In genomic region chr11:83941950-83942840, GRCm38 (mm10) we compare ENCODE assay signal across 8 mouse cellular contexts. TPM values are rescaled to one million over a fixed set of nuclear protein-coding genes. Genes with fewer than 3 reads are reported as not detected.
DNase-seq lines count a peak whose midpoint lies in the region; ATAC-seq and TF ChIP-seq lines count a peak whose summit lies in the region.

Ddx52 (plus strand) TSS chr11:83942062.

- peak within 1 kb of the TSS; percentile 68 for H3K9ac ChIP-seq in forebrain, embryonic 16.5 days (replicated peaks; ENCODE audit: low read depth, low read length)
- peak within 1 kb of the TSS; percentile 74 for H3K9ac ChIP-seq in lung, embryonic 14.5 days

- H3K4me3 ChIP-seq in G1E (ENCODE audit: low read depth, low read length) = peak within 1 kb of the TSS; percentile 86
- H3K4me3 ChIP-seq in forebrain, embryonic 16.5 days (replicated peaks; ENCODE audit: low read length) = peak within 1 kb of the TSS; percentile 59
- H3K4me3 ChIP-seq in layer of hippocampus, adult 2 months = peak within 1 kb of the TSS; percentile 96
- H3K4me3 ChIP-seq in lung, embryonic 14.5 days (ENCODE audit: low read depth, low read length) = peak within 1 kb of the TSS; percentile 62
- H3K4me3 ChIP-seq in olfactory bulb, adult 2 months (ENCODE audit: insufficient read depth, low read depth, low read length) = peak within 1 kb of the TSS; percentile 94
- H3K4me3 ChIP-seq in thymus, adult 2 months (ENCODE audit: control insufficient read depth, insufficient read depth, low read length) = peak within 1 kb of the TSS; percentile 99

- H3K36me3 ChIP-seq in G1E (replicated peaks) = peaks cover 40% of the 10 kb centered on the region
- peaks cover 20% of the 10 kb centered on the region for H3K36me3 ChIP-seq in forebrain, embryonic 16.5 days (ENCODE audit: control insufficient read depth, insufficient read depth)
- H3K36me3 ChIP-seq in lung, embryonic 14.5 days (ENCODE audit: insufficient read depth) = peaks cover 41% of the 10 kb centered on the region
- H3K36me3 ChIP-seq in thymus, adult 2 months (ENCODE audit: control insufficient read depth, insufficient read depth, low read length) = peaks cover 36% of the 10 kb centered on the region

- no peak for TF ChIP-seq CTCF in G1E (IDR thresholded peaks at IDR 0.05; ENCODE audit: low read depth, low read length)
- TF ChIP-seq CTCF in layer of hippocampus, adult 2 months (conservative IDR thresholded peaks at IDR 0.05) = no peak
- no peak for TF ChIP-seq CTCF in lung, embryonic 14.5 days (IDR thresholded peaks at IDR 0.05; ENCODE audit: low read depth)
- no peak for TF ChIP-seq CTCF in olfactory bulb, adult 2 months (IDR thresholded peaks at IDR 0.05; ENCODE audit: insufficient read depth, low read depth, low read length)
- TF ChIP-seq CTCF in thymus, adult 2 months (IDR thresholded peaks at IDR 0.05; ENCODE audit: borderline replicate concordance, control insufficient read depth, extremely low read depth, insufficient read depth, low read length, poor library complexity) = no peak

- peak; percentile 96 for ATAC-seq in G1E (ENCODE audit: extremely low read depth, insufficient number of reproducible peaks, low FRiP score, poor library complexity, severe bottlenecking)
- ATAC-seq in forebrain, embryonic 16.5 days = peak; percentile 100
- peak; percentile 97 for ATAC-seq in lung, embryonic 14.5 days (ENCODE audit: insufficient read depth)

- 1% methylated on average over 49 of the region's 49 CpGs for WGBS in forebrain, embryonic 16.5 days
- WGBS in lung, embryonic 14.5 days = under 1% methylated on average over 49 of the region's 49 CpGs
- WGBS in olfactory bulb, adult 2 months = 1% methylated on average over 49 of the region's 49 CpGs
- 1% methylated on average over 49 of the region's 49 CpGs for WGBS in thymus, adult 2 months

- DNase-seq in G1E (ENCODE audit: low spot score) = peak; percentile 88
- DNase-seq in cerebellum, adult 18-20 months = peak; percentile 89
- DNase-seq in heart, postnatal 36 days = peak; percentile 86 to 88
- DNase-seq in layer of hippocampus, adult 2 months (ENCODE audit: low spot score in 2 of 2) = peak; percentile 85 to 91
- peak; percentile 97 for DNase-seq in lung, embryonic 14.5 days
- peak; percentile 84 for DNase-seq in thymus, adult 2 months

- H3K4me2 ChIP-seq in forebrain, embryonic 16.5 days (ENCODE audit: low read length) = peak within 1 kb of the TSS; percentile 80
- H3K4me2 ChIP-seq in lung, embryonic 14.5 days = peak within 1 kb of the TSS; percentile 69

- intact Hi-C loops in heart, postnatal 36 days (cut with DNase I) = loop anchor here (2.0 kb wide), 1 partner anchor 21 kb away; no protein-coding TSS in a partner anchor

- peak within 1 kb of the TSS; percentile 73 for H3K27ac ChIP-seq in forebrain, embryonic 16.5 days (ENCODE audit: low read length)
- H3K27ac ChIP-seq in layer of hippocampus, adult 2 months = peak within 1 kb of the TSS; percentile 84
- peak within 1 kb of the TSS; percentile 69 for H3K27ac ChIP-seq in lung, embryonic 14.5 days (ENCODE audit: low read depth)
- no peak within 1 kb of the TSS; the same call in 1 of the 2 replicates for H3K27ac ChIP-seq in olfactory bulb, adult 2 months (ENCODE audit: insufficient read depth, low read depth, low read length)
- peak within 1 kb of the TSS; percentile 68; the same call in 1 of the 2 replicates for H3K27ac ChIP-seq in thymus, adult 2 months (ENCODE audit: control insufficient read depth, insufficient read depth, low read length)

- peaks cover 14% of the 10 kb centered on the region for H3K4me1 ChIP-seq in G1E (ENCODE audit: insufficient read depth, low read depth, low read length)
- H3K4me1 ChIP-seq in forebrain, embryonic 16.5 days (replicated peaks; ENCODE audit: control insufficient read depth, insufficient read depth, low read length) = peaks cover 8% of the 10 kb centered on the region
- H3K4me1 ChIP-seq in lung, embryonic 14.5 days (ENCODE audit: insufficient read depth) = no peaks in the 10 kb centered on the region
- H3K4me1 ChIP-seq in olfactory bulb, adult 2 months (ENCODE audit: control insufficient read depth, insufficient read depth, low read length) = no peaks in the 10 kb centered on the region
- 0 out of 2 replicates have a peak, but pooled peaks cover 4% of the 10 kb centered on the region for H3K4me1 ChIP-seq in thymus, adult 2 months (replicated peaks; ENCODE audit: control insufficient read depth, insufficient read depth, low read length)

- TF ChIP-seq POLR2A in olfactory bulb, adult 2 months (IDR thresholded peaks at IDR 0.05; ENCODE audit: insufficient read depth, low read depth, low read length) = peak; percentile 71
- peak; percentile 73 for TF ChIP-seq POLR2A in thymus, adult 2 months (IDR thresholded peaks at IDR 0.05; ENCODE audit: control insufficient read depth, extremely low read depth, insufficient read depth, low read length, poor library complexity)

- peaks cover 3% of the 10 kb centered on the region for H3K27me3 ChIP-seq in G1E (ENCODE audit: insufficient read depth, low read length)
- no peaks in the 10 kb centered on the region; the same call in 1 of the 2 replicates for H3K27me3 ChIP-seq in forebrain, embryonic 16.5 days (replicated peaks; ENCODE audit: control insufficient read depth, insufficient read depth, low read length)
- no peaks in the 10 kb centered on the region for H3K27me3 ChIP-seq in lung, embryonic 14.5 days (ENCODE audit: insufficient read depth, low read length)
- no peaks in the 10 kb centered on the region for H3K27me3 ChIP-seq in thymus, adult 2 months (ENCODE audit: control insufficient read depth, insufficient read depth, low read length)

- H3K9me3 ChIP-seq in G1E (replicated peaks) = no peaks in the 10 kb centered on the region
- no peaks in the 10 kb centered on the region for H3K9me3 ChIP-seq in forebrain, embryonic 16.5 days (ENCODE audit: control insufficient read depth, low read length)
- H3K9me3 ChIP-seq in lung, embryonic 14.5 days (ENCODE audit: low read depth, low read length) = no peaks in the 10 kb centered on the region

RNA-seq across cellular contexts. Expression of gene Ddx52, which starts in this region (rescaled TPM):
- total RNA-seq in G1E (2014; fragmentation: Nextera tagmentation) (54.2 and 62.1 TPM in 2 replicates), G1E (2017) (82.8 and 89.8 TPM in 2 replicates)
- polyA plus RNA-seq in G1E (2012) = 3.2 TPM in 2 replicates
- 28.7 and 29.9 TPM in 2 replicates for polyA plus RNA-seq in forebrain, embryonic 16.5 days (2015; fragmentation: Nextera tagmentation; extraction: Ambion mirVana)
- 10 to 100 TPM; 10.9 to 12.6 TPM for total RNA-seq in heart, postnatal 36 days (2021)
- total RNA-seq in layer of hippocampus, adult 2 months (2021) = 10 to 100 TPM; 13.0 to 15.6 TPM
- 39.4 and 39.5 TPM in 2 replicates for polyA plus RNA-seq in lung, embryonic 14.5 days (2014; fragmentation: Nextera tagmentation; extraction: Ambion mirVana)
- not detected in 2 replicates for polyA plus RNA-seq in olfactory bulb, adult 2 months (2012; ENCODE audit: insufficient read depth, insufficient read length, low replicate concordance, missing spikeins)
- 7.4 and 9.0 TPM in 2 replicates for polyA plus RNA-seq in thymus, adult 2 months (2012; rRNA removed)
